Mouse (Mus musculus): ENCODE measurements around the gene Gnb1. TPM values are rescaled to one million over a fixed set of nuclear protein-coding genes. Genes with fewer than 3 reads are reported as not detected.

Gnb1 gene
- total and polyA plus RNA-seq, 3 experiments = 78.1 to 489 TPM; not detected in 1

- TF ChIP-seq POLR2AphosphoS2 (IDR thresholded peaks at IDR 0.05; ENCODE audit: low read length) (no peak), MAX (IDR thresholded peaks at IDR 0.05; ENCODE audit: low read length) (no peak), KAT2A (conservative IDR thresholded peaks at IDR 0.05; ENCODE audit: low read depth, low read length) (no peak), ZNF384 (IDR thresholded peaks at IDR 0.05; ENCODE audit: low read depth, low read length) (no peak), GATA1 (IDR thresholded peaks at IDR 0.05; ENCODE audit: low read depth, low read length) (no peak), RCOR1 (IDR thresholded peaks at IDR 0.05; ENCODE audit: low read depth, low read length) (no peak), E2F4 (IDR thresholded peaks at IDR 0.05; ENCODE audit: borderline replicate concordance, low read depth, low read length) (no peak), ETS1 (IDR thresholded peaks at IDR 0.05; ENCODE audit: low read depth, low read length) (no peak), ELF1 (IDR thresholded peaks at IDR 0.05; ENCODE audit: low read depth, low read length) (no peak), SIN3A (IDR thresholded peaks at IDR 0.05; ENCODE audit: low read length) (no peak), NRF1 (IDR thresholded peaks at IDR 0.05; ENCODE audit: insufficient read depth, low read depth, low read length, poor library complexity, severe bottlenecking) (no peak)
- no peaks in the 10 kb centered on the region for H3K27me3 ChIP-seq (ENCODE audit: control insufficient read depth in 1 of 2, insufficient read depth in 2 of 2, low read length in 2 of 2)
- no peak overlapping the region for H3K9ac ChIP-seq (ENCODE audit: control insufficient read depth, low read depth, low read length, poor library complexity, severe bottlenecking)
- H3K4me3 ChIP-seq (ENCODE audit: control insufficient read depth in 1 of 2, insufficient read depth in 1 of 2, low read depth in 2 of 2, low read length in 2 of 2) = no peak overlapping the region
- no peak for DNase-seq (ENCODE audit: low read depth, low spot score)
- H3K27ac ChIP-seq (ENCODE audit: control insufficient read depth, low read depth, low read length) = no peak overlapping the region
- peaks cover 6 to 28% of the 10 kb centered on the region in 2 experiments for H3K36me3 ChIP-seq (ENCODE audit: control insufficient read depth in 1 of 2, insufficient read depth in 2 of 2, low read length in 2 of 2)
- no peaks in the 10 kb centered on the region for H3K9me3 ChIP-seq (replicated peaks; ENCODE audit: insufficient read depth, low read length)
- H3K4me1 ChIP-seq (ENCODE audit: control insufficient read depth in 1 of 2, insufficient read depth in 2 of 2, low read length in 2 of 2) = peaks cover 4 to 29% of the 10 kb centered on the region in 2 experiments
- peaks cover 40% of the 10 kb centered on the region for H3K79me2 ChIP-seq (ENCODE audit: control insufficient read depth, insufficient read depth, low read length, poor library complexity)
Measured at GRCm38 (mm10) chr4:155574931-155575330, 83.8 kb downstream of the Gnb1 start.

GRCm38 (mm10) chr4:155575521-155575920 is 84.4 kb downstream of the Gnb1 start:
- Histone ChIP-seq H3K4me1 (ENCODE audit: control insufficient read depth in 1 of 2, insufficient read depth in 2 of 2, low read length in 2 of 2) (peaks cover 2 to 27% of the 10 kb centered on the region in 2 experiments), H3K4me3 (ENCODE audit: control insufficient read depth in 1 of 2, insufficient read depth in 1 of 2, low read depth in 2 of 2, low read length in 2 of 2) (no peak overlapping the region), H3K9ac (ENCODE audit: control insufficient read depth, low read depth, low read length, poor library complexity, severe bottlenecking) (no peak overlapping the region), H3K9me3 (replicated peaks; ENCODE audit: insufficient read depth, low read length) (no peaks in the 10 kb centered on the region), H3K36me3 (ENCODE audit: control insufficient read depth in 1 of 2, insufficient read depth in 2 of 2, low read length in 2 of 2) (peaks cover 10 to 23% of the 10 kb centered on the region in 2 experiments), H3K79me2 (ENCODE audit: control insufficient read depth, insufficient read depth, low read length, poor library complexity) (peaks cover 36% of the 10 kb centered on the region), H3K27ac (ENCODE audit: control insufficient read depth, low read depth, low read length) (no peak overlapping the region), H3K27me3 (ENCODE audit: control insufficient read depth in 1 of 2, insufficient read depth in 2 of 2, low read length in 2 of 2) (no peaks in the 10 kb centered on the region)
- TF ChIP-seq CHD2 (IDR thresholded peaks at IDR 0.05; ENCODE audit: low read length) = no peak
- no peak for TF ChIP-seq NRF1 (IDR thresholded peaks at IDR 0.05; ENCODE audit: insufficient read depth, low read depth, low read length, poor library complexity, severe bottlenecking)
- no peak for DNase-seq (ENCODE audit: low read depth, low spot score)

GRCm38 (mm10) chr4:155577132-155577531 is 86.0 kb downstream of the Gnb1 start:
- H3K4me3 ChIP-seq (ENCODE audit: control insufficient read depth in 1 of 2, insufficient read depth in 1 of 2, low read depth in 2 of 2, low read length in 2 of 2) = no peak overlapping the region
- no peak overlapping the region for H3K27ac ChIP-seq (ENCODE audit: control insufficient read depth, low read depth, low read length)
- H3K79me2 ChIP-seq (ENCODE audit: control insufficient read depth, insufficient read depth, low read length, poor library complexity) = peaks cover 24% of the 10 kb centered on the region
- no peaks in the 10 kb centered on the region for H3K27me3 ChIP-seq (ENCODE audit: control insufficient read depth in 1 of 2, insufficient read depth in 2 of 2, low read length in 2 of 2)
- H3K9ac ChIP-seq (ENCODE audit: control insufficient read depth, low read depth, low read length, poor library complexity, severe bottlenecking) = no peak overlapping the region
- no peak for TF ChIP-seq POLR2AphosphoS5 (IDR thresholded peaks at IDR 0.05; ENCODE audit: borderline replicate concordance, low read depth, low read length)
- TF ChIP-seq ELF1 (IDR thresholded peaks at IDR 0.05; ENCODE audit: low read depth, low read length) = no peak
- no peak for TF ChIP-seq MEF2A (IDR thresholded peaks at IDR 0.05; ENCODE audit: extremely low read depth, insufficient replicate concordance, low read depth, low read length, poor library complexity, severe bottlenecking)
- TF ChIP-seq BHLHE40 (IDR thresholded peaks at IDR 0.05; ENCODE audit: borderline replicate concordance, low read depth, low read length) = no peak
- peaks cover 0 to 12% of the 10 kb centered on the region in 2 experiments for H3K4me1 ChIP-seq (ENCODE audit: control insufficient read depth in 1 of 2, insufficient read depth in 2 of 2, low read length in 2 of 2)
- H3K36me3 ChIP-seq (ENCODE audit: control insufficient read depth in 1 of 2, insufficient read depth in 2 of 2, low read length in 2 of 2) = peaks cover 11 to 18% of the 10 kb centered on the region in 2 experiments
- no peaks in the 10 kb centered on the region for H3K9me3 ChIP-seq (replicated peaks; ENCODE audit: insufficient read depth, low read length)
- DNase-seq (ENCODE audit: low read depth, low spot score) = no peak

All from MEL (cell line).